Mouse (Mus musculus): ENCODE results near the gene Rbfox1. TPM values are rescaled to one million over a fixed set of nuclear protein-coding genes. Genes with fewer than 3 reads are reported as not detected.

The Rbfox1 gene
- polyA plus RNA-seq, 1 experiment from 2014 or later, result 75.8 TPM

- Histone ChIP-seq H3K9me3 (replicated peaks; ENCODE audit: control insufficient read depth, low read length) (no peaks in the 10 kb centered on the region), H3K9ac (ENCODE audit: low read length) (no peak overlapping the region), H3K4me3 (ENCODE audit: low read depth, low read length) (no peak overlapping the region), H3K27ac (ENCODE audit: low read depth, low read length) (no peak overlapping the region), H3K36me3 (ENCODE audit: control insufficient read depth, insufficient read depth, low read length) (no peaks in the 10 kb centered on the region), H3K4me2 (ENCODE audit: low read length) (no peak overlapping the region), H3K27me3 (replicated peaks; ENCODE audit: control insufficient read depth, insufficient read depth, low read length) (peaks cover 15% of the 10 kb centered on the region), H3K4me1 (ENCODE audit: control insufficient read depth, insufficient read depth, low read length) (peaks cover 10% of the 10 kb centered on the region)
- 52% methylated on average over 4 of the region's 4 CpGs for WGBS
- DNase-seq (ENCODE audit: low spot score) (no peak), ATAC-seq (no peak)
Measured at GRCm38 (mm10) chr16:7341186-7341585, 1456.0 kb downstream of the Rbfox1 start.

GRCm38 (mm10) chr16:7345298-7345697 lies 1460.1 kb downstream of the Rbfox1 start:
- no peak overlapping the region for H3K4me2 ChIP-seq (ENCODE audit: low read length)
- no peaks in the 10 kb centered on the region for H3K9me3 ChIP-seq (replicated peaks; ENCODE audit: control insufficient read depth, low read length)
- peaks cover 10% of the 10 kb centered on the region for H3K4me1 ChIP-seq (ENCODE audit: control insufficient read depth, insufficient read depth, low read length)
- H3K36me3 ChIP-seq (ENCODE audit: control insufficient read depth, insufficient read depth, low read length), result no peaks in the 10 kb centered on the region
- peaks cover 15% of the 10 kb centered on the region for H3K27me3 ChIP-seq (replicated peaks; ENCODE audit: control insufficient read depth, insufficient read depth, low read length)
- 44% methylated on average over 3 of the region's 3 CpGs for WGBS
- no peak overlapping the region for H3K27ac ChIP-seq (ENCODE audit: low read depth, low read length)
- no peak overlapping the region for H3K4me3 ChIP-seq (ENCODE audit: low read depth, low read length)
- DNase-seq (ENCODE audit: low spot score), result peak; percentile 86
- peak; percentile 72; the same call in 1 of the 2 replicates for ATAC-seq
- no peak overlapping the region for H3K9ac ChIP-seq (ENCODE audit: low read length)

GRCm38 (mm10) chr16:7346001-7346625 lies 1461.0 kb downstream of the Rbfox1 start:
- Histone ChIP-seq H3K27me3 (replicated peaks; ENCODE audit: control insufficient read depth, insufficient read depth, low read length) (peaks cover 21% of the 10 kb centered on the region), H3K9me3 (replicated peaks; ENCODE audit: control insufficient read depth, low read length) (no peaks in the 10 kb centered on the region), H3K27ac (ENCODE audit: low read depth, low read length) (no peak overlapping the region), H3K4me2 (ENCODE audit: low read length) (no peak overlapping the region), H3K36me3 (ENCODE audit: control insufficient read depth, insufficient read depth, low read length) (no peaks in the 10 kb centered on the region), H3K4me3 (ENCODE audit: low read depth, low read length) (no peak overlapping the region), H3K4me1 (ENCODE audit: control insufficient read depth, insufficient read depth, low read length) (peaks cover 10% of the 10 kb centered on the region), H3K9ac (ENCODE audit: low read length) (no peak overlapping the region)
- DNase-seq (ENCODE audit: low spot score), result peak; percentile 77
- 10% methylated on average over 11 of the region's 11 CpGs for WGBS
- ATAC-seq, result peak; percentile 64

- 28% methylated on average over 7 of the region's 7 CpGs for WGBS
- no peak overlapping the region for H3K4me2 ChIP-seq (ENCODE audit: low read length)
- ATAC-seq, result peak; percentile 33; the same call in 1 of the 2 replicates
Measured at GRCm38 (mm10) chr16:7347522-7348165, 1462.5 kb downstream of the Rbfox1 start.

GRCm38 (mm10) chr16:7352808-7353207 lies 1467.7 kb downstream of the Rbfox1 start:
- Histone ChIP-seq H3K4me1 (ENCODE audit: control insufficient read depth, insufficient read depth, low read length) (no peaks in the 10 kb centered on the region), H3K4me3 (ENCODE audit: low read depth, low read length) (no peak overlapping the region), H3K9me3 (replicated peaks; ENCODE audit: control insufficient read depth, low read length) (no peaks in the 10 kb centered on the region), H3K27me3 (replicated peaks; ENCODE audit: control insufficient read depth, insufficient read depth, low read length) (peaks cover 10% of the 10 kb centered on the region; the same call in 1 of the 2 replicates), H3K27ac (ENCODE audit: low read depth, low read length) (no peak overlapping the region), H3K4me2 (ENCODE audit: low read length) (no peak overlapping the region), H3K9ac (ENCODE audit: low read length) (no peak overlapping the region), H3K36me3 (ENCODE audit: control insufficient read depth, insufficient read depth, low read length) (no peaks in the 10 kb centered on the region)
- DNase-seq (ENCODE audit: low spot score) (no peak), ATAC-seq (no peak)
- 75% methylated on average over 16 of the region's 16 CpGs for WGBS

More at GRCm38 (mm10) chr16:7347522-7348165, 1462.5 kb downstream of the Rbfox1 start:
- Histone ChIP-seq H3K9me3 (replicated peaks; ENCODE audit: control insufficient read depth, low read length) (no peaks in the 10 kb centered on the region), H3K9ac (ENCODE audit: low read length) (no peak overlapping the region), H3K4me3 (ENCODE audit: low read depth, low read length) (no peak overlapping the region), H3K4me1 (ENCODE audit: control insufficient read depth, insufficient read depth, low read length) (peaks cover 10% of the 10 kb centered on the region), H3K27ac (ENCODE audit: low read depth, low read length) (no peak overlapping the region), H3K36me3 (ENCODE audit: control insufficient read depth, insufficient read depth, low read length) (no peaks in the 10 kb centered on the region), H3K27me3 (replicated peaks; ENCODE audit: control insufficient read depth, insufficient read depth, low read length) (peaks cover 17% of the 10 kb centered on the region)
- peak; percentile 25 for DNase-seq (ENCODE audit: low spot score)

GRCm38 (mm10) chr16:7354116-7354515 lies 1469.0 kb downstream of the Rbfox1 start:
- Histone ChIP-seq H3K36me3 (ENCODE audit: control insufficient read depth, insufficient read depth, low read length) (no peaks in the 10 kb centered on the region), H3K9me3 (replicated peaks; ENCODE audit: control insufficient read depth, low read length) (no peaks in the 10 kb centered on the region), H3K9ac (ENCODE audit: low read length) (no peak overlapping the region), H3K4me1 (ENCODE audit: control insufficient read depth, insufficient read depth, low read length) (no peaks in the 10 kb centered on the region; the same call in 1 of the 2 replicates), H3K27me3 (replicated peaks; ENCODE audit: control insufficient read depth, insufficient read depth, low read length) (peaks cover 10% of the 10 kb centered on the region; the same call in 1 of the 2 replicates), H3K27ac (ENCODE audit: low read depth, low read length) (no peak overlapping the region), H3K4me3 (ENCODE audit: low read depth, low read length) (no peak overlapping the region), H3K4me2 (ENCODE audit: low read length) (no peak overlapping the region)
- ATAC-seq (no peak), DNase-seq (ENCODE audit: low spot score) (no peak)
- 52% methylated on average over 4 of the region's 4 CpGs for WGBS

- ATAC-seq (peak; percentile 60; the same call in 1 of the 2 replicates), DNase-seq (ENCODE audit: low spot score) (peak; percentile 60)
- WGBS, result 27% methylated on average over 5 of the region's 5 CpGs
- Histone ChIP-seq H3K4me1 (ENCODE audit: control insufficient read depth, insufficient read depth, low read length) (peaks cover 3% of the 10 kb centered on the region; the same call in 1 of the 2 replicates), H3K27ac (ENCODE audit: low read depth, low read length) (no peak overlapping the region), H3K9ac (ENCODE audit: low read length) (no peak overlapping the region), H3K4me3 (ENCODE audit: low read depth, low read length) (no peak overlapping the region), H3K36me3 (ENCODE audit: control insufficient read depth, insufficient read depth, low read length) (no peaks in the 10 kb centered on the region), H3K27me3 (replicated peaks; ENCODE audit: control insufficient read depth, insufficient read depth, low read length) (no peaks in the 10 kb centered on the region), H3K9me3 (replicated peaks; ENCODE audit: control insufficient read depth, low read length) (no peaks in the 10 kb centered on the region), H3K4me2 (ENCODE audit: low read length) (no peak overlapping the region)
Measured at GRCm38 (mm10) chr16:7359043-7359442, 1473.9 kb downstream of the Rbfox1 start.

- no peak overlapping the region for H3K4me3 ChIP-seq (ENCODE audit: low read depth, low read length)
- no peak overlapping the region for H3K9ac ChIP-seq (ENCODE audit: low read length)
- no peaks in the 10 kb centered on the region for H3K36me3 ChIP-seq (ENCODE audit: control insufficient read depth, insufficient read depth, low read length)
- H3K27ac ChIP-seq (ENCODE audit: low read depth, low read length), result no peak overlapping the region
- no peak for ATAC-seq
- no peak for DNase-seq (ENCODE audit: low spot score)
- H3K27me3 ChIP-seq (replicated peaks; ENCODE audit: control insufficient read depth, insufficient read depth, low read length), result no peaks in the 10 kb centered on the region
- no peak overlapping the region for H3K4me2 ChIP-seq (ENCODE audit: low read length)
- peaks cover 3% of the 10 kb centered on the region; the same call in 1 of the 2 replicates for H3K4me1 ChIP-seq (ENCODE audit: control insufficient read depth, insufficient read depth, low read length)
- WGBS, result 79% methylated on average over 1 of the region's 1 CpGs
- H3K9me3 ChIP-seq (replicated peaks; ENCODE audit: control insufficient read depth, low read length), result no peaks in the 10 kb centered on the region
Measured at GRCm38 (mm10) chr16:7360706-7361105, 1475.6 kb downstream of the Rbfox1 start.

- H3K4me3 ChIP-seq (ENCODE audit: low read depth, low read length), result no peak overlapping the region
- no peak overlapping the region for H3K4me2 ChIP-seq (ENCODE audit: low read length)
- no peak overlapping the region for H3K9ac ChIP-seq (ENCODE audit: low read length)
- ATAC-seq, result no peak
- no peak overlapping the region for H3K27ac ChIP-seq (ENCODE audit: low read depth, low read length)
- no peaks in the 10 kb centered on the region for H3K36me3 ChIP-seq (ENCODE audit: control insufficient read depth, insufficient read depth, low read length)
- H3K4me1 ChIP-seq (ENCODE audit: control insufficient read depth, insufficient read depth, low read length), result no peaks in the 10 kb centered on the region
- H3K9me3 ChIP-seq (replicated peaks; ENCODE audit: control insufficient read depth, low read length), result no peaks in the 10 kb centered on the region
- no peak for DNase-seq (ENCODE audit: low spot score)
- H3K27me3 ChIP-seq (replicated peaks; ENCODE audit: control insufficient read depth, insufficient read depth, low read length), result no peaks in the 10 kb centered on the region
Measured at GRCm38 (mm10) chr16:7365878-7366277, 1480.7 kb downstream of the Rbfox1 start.
